Mouse (Mus musculus) stomach, postnatal 0 days (tissue): Measurements from ENCODE around the gene Wdr11. TPM values are rescaled to one million over a fixed set of nuclear protein-coding genes. Genes with fewer than 3 reads are reported as not detected.

Source experiments
- ATAC-seq: fragments of 200-750 bp; cut with Nextera tagmentation; 2 replicates; pipeline ENCODE4 v1.8.0; 2017; ENCODE audit not compliant: low FRiP score, low TSS enrichment
- DNase-seq: peaks from one replicate; pipeline ENCODE4 v3.0.0-alpha.2; 2016; ENCODE audit warnings: low spot score
- H3K27ac ChIP-seq: fragments of 300-500 bp; sonication (generic); replicated peaks from 2 replicates; pipeline ENCODE4 v1.5.1; 2014; ENCODE audit warnings: mild to moderate bottlenecking, control low read depth
- H3K27me3 ChIP-seq: fragments of 300-500 bp; sonication (generic); 2 replicates; pipeline ENCODE4 v1.6.1; 2014; ENCODE audit warnings: low read length; ENCODE audit not compliant: control insufficient read depth, insufficient read depth
- H3K36me3 ChIP-seq: fragments of 300-500 bp; sonication (generic); 2 replicates; pipeline ENCODE4 v1.6.1; 2014; ENCODE audit warnings: low read length, mixed read lengths; ENCODE audit not compliant: control insufficient read depth, insufficient read depth
- H3K4me1 ChIP-seq: fragments of 300-500 bp; sonication (generic); replicated peaks from 2 replicates; pipeline ENCODE4 v1.6.1; 2014; ENCODE audit warnings: antibody characterized with exemption; ENCODE audit not compliant: control insufficient read depth, insufficient read depth
- H3K4me2 ChIP-seq: fragments of 300-500 bp; sonication (generic); replicated peaks from 2 replicates; pipeline ENCODE4 v1.6.1; 2014; ENCODE audit warnings: low read depth, mild to moderate bottlenecking, control low read depth, moderate library complexity
- H3K4me3 ChIP-seq: fragments of 300-500 bp; sonication (generic); 2 replicates; pipeline ENCODE4 v1.5.1; 2014; ENCODE audit warnings: low read depth, low read length, control low read depth
- H3K9ac ChIP-seq: fragments of 300-500 bp; sonication (generic); 2 replicates; pipeline ENCODE4 v1.6.1; 2014; ENCODE audit warnings: mild to moderate bottlenecking, low read length, control low read depth, mixed read lengths
- H3K9me3 ChIP-seq: fragments of 300-500 bp; sonication (generic); 2 replicates; pipeline ENCODE4 v1.6.1; 2016; ENCODE audit warnings: low read length; ENCODE audit not compliant: control insufficient read depth
- CTCF ChIP-seq: IDR thresholded peaks from 2 replicates; pipeline ENCODE4 v1.5.1; 2016; ENCODE audit warnings: antibody characterized with exemption, low read depth, mild to moderate bottlenecking, moderate library complexity
- EP300 ChIP-seq: optimal IDR thresholded peaks from 2 replicates; pipeline ENCODE3; 2016; ENCODE audit warnings: antibody characterized with exemption
- WGBS: fragments of 180-500 bp; shearing (Covaris S2); extraction: QIAGEN DNeasy Blood & Tissue Kit; methylation state at CpG from one replicate; pipeline ENCODE4 v1.1.7; 2014; 5-methylcytosine and 5-hydroxymethylcytosine counted together
- polyA plus RNA-seq: library from polyadenylated mRNA; unstranded; fragments of >200 nt; fragmentation: Nextera tagmentation; extraction: Ambion mirVana; gene quantifications from 2 replicates; pipeline ENCODE4 v1.2.1, GENCODE M21; 2015

Wdr11 gene
- polyA plus RNA-seq, 1 experiment from 2014 or later = 13.9 TPM

DNA sequence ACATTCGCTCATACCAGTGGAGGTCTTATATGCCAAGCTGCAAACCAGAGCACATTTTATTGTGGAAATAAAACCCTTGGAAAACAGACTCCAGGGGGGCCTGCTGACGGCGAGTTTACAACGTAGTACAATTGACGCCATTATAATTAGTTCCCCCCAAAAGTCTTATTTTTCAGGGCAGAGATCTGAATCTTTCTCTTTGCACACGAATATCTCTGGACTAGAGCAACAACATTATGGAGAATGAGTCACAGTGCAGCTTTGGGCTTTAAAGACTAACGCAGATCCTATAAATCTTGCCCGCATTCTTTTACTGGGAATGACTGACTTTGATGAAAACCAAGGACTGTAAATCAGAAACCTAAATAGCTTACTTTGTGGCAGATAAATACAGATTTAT, 87.3 kb downstream of the Wdr11 start:
- Histone ChIP-seq H3K27me3 (no peaks in the 10 kb centered on the region), H3K4me1 (peaks cover 5% of the 10 kb centered on the region; the same call in 1 of the 2 replicates), H3K9ac (no peak overlapping the region), H3K4me3 (no peak overlapping the region), H3K9me3 (no peaks in the 10 kb centered on the region), H3K27ac (peak overlapping the region; percentile 61), H3K36me3 (no peaks in the 10 kb centered on the region), H3K4me2 (no peak overlapping the region)
- ATAC-seq (no peak), DNase-seq (no peak)
- TF ChIP-seq CTCF = no peak
- TF ChIP-seq EP300 = no peak
- 37% methylated on average over 8 of the region's 8 CpGs for WGBS

DNA sequence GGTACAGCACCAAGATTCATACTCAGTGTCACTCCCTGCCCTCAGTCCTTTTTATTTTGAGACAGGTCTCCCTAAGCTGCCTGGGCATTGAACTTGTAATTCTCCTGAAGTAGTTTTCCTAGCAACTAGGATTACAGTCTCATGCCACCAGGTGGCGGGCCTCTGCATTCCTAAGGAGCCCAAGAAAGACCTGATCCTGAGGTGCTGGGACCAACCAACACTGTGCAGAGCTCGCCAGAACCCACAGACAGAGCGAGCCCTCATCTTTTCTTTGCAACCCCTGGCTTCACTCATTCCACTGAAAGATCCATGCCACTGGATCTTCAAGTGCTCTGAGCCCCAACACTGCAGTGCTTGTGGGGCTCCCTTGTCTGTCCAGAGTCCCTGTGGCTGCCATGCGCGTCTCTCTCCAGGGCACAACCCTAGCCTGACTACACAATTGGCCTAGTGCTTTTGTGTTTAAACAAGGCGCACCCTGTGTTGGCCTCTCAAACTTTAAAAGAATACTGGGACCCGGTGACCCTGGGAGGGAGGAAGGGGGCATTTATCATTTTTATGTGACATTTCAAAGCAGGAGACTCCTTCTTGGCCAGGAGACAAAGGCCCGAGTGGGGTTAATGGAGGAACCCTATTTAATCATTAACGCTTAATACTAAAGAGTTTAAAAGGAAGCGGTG, 89.0 kb downstream of the Wdr11 start:
- DNase-seq (peak; percentile 80), ATAC-seq (peak; percentile 77)
- no peaks in the 10 kb centered on the region for H3K27me3 ChIP-seq
- no peaks in the 10 kb centered on the region for H3K36me3 ChIP-seq
- peaks cover 5% of the 10 kb centered on the region; the same call in 1 of the 2 replicates for H3K4me1 ChIP-seq
- 32% methylated on average over 10 of the region's 10 CpGs for WGBS
- no peak overlapping the region for H3K4me3 ChIP-seq
- no peak for TF ChIP-seq EP300
- TF ChIP-seq CTCF = peak; percentile 81
- H3K27ac ChIP-seq = peak overlapping the region; percentile 61
- H3K9ac ChIP-seq = no peak overlapping the region
- no peak overlapping the region for H3K4me2 ChIP-seq
- no peaks in the 10 kb centered on the region for H3K9me3 ChIP-seq

DNA sequence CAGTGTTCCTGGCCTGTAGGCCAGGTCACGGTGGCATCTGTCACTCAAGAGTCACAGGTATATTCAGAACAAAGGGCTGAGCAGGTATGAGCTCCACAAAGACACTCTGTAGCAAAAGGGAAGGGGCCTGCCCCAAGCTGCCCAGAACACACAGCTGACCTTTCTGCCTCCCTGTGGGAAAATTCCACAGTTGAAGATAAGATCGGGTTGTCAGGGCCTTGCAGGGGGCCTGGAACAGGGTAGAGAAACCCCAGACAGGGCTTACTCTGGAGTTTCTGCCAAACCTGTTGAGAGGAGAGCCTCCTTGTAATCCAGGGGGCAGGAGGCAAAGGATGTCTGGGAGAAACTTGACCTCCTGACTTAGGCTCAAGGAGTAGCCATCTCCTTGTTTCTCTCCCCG, 90.9 kb downstream of the Wdr11 start:
- Histone ChIP-seq H3K4me1 (peaks cover 5% of the 10 kb centered on the region; the same call in 1 of the 2 replicates), H3K9ac (no peak overlapping the region), H3K4me2 (no peak overlapping the region), H3K27me3 (no peaks in the 10 kb centered on the region), H3K4me3 (no peak overlapping the region), H3K9me3 (no peaks in the 10 kb centered on the region), H3K27ac (no peak overlapping the region), H3K36me3 (no peaks in the 10 kb centered on the region)
- 51% methylated on average over 3 of the region's 3 CpGs for WGBS
- DNase-seq = no peak
- no peak for TF ChIP-seq EP300
- no peak for TF ChIP-seq CTCF
- no peak for ATAC-seq

DNA sequence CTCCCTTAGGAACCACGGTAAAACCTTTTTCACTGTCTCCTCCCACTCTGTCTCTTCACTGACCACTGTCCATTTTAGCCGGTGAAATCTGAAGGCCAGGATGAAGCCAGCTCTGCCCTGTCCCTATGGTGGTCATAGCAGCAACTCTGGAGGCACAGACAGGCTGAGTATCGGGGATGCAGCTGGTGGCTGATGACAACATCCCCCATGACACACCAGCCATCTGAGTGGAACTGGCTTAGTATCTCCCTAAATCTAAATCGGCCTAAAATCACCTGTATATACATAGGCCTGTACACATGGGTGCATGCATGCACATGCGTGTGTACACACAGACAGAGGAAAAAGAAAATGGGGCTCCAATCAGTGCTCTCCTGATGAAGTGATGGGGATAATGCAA, 93.7 kb downstream of the Wdr11 start:
- Histone ChIP-seq H3K9ac (no peak overlapping the region), H3K9me3 (no peaks in the 10 kb centered on the region), H3K4me1 (no peaks in the 10 kb centered on the region), H3K27me3 (no peaks in the 10 kb centered on the region), H3K4me2 (no peak overlapping the region), H3K36me3 (no peaks in the 10 kb centered on the region), H3K27ac (no peak overlapping the region), H3K4me3 (no peak overlapping the region)
- DNase-seq (no peak), ATAC-seq (no peak)
- WGBS = 80% methylated on average over 5 of the region's 5 CpGs
- TF ChIP-seq CTCF = no peak
- no peak for TF ChIP-seq EP300
